Mouse (Mus musculus): ENCODE data around the gene Xkr7.

GRCm38 (mm10) chr2:153027501-153027900, 4.2 kb upstream of the Xkr7 start:
- TF ChIP-seq HCFC1 (IDR thresholded peaks at IDR 0.05; ENCODE audit: borderline replicate concordance, insufficient read depth, low read length) (no peak), ZC3H11A (IDR thresholded peaks at IDR 0.05; ENCODE audit: borderline replicate concordance, low read depth, low read length) (no peak)
